Mouse (Mus musculus) thymus, adult 2 months (tissue): ENCODE results near the gene Ambra1.

Source experiments
- CTCF ChIP-seq: fragments of 200-500 bp; IDR thresholded peaks from 2 replicates; pipeline ENCODE4 v1.5.1; 2012; ENCODE audit warnings: mild to moderate bottlenecking, control low read depth, low read length, moderate library complexity, borderline replicate concordance; ENCODE audit not compliant: control insufficient read depth, poor library complexity, insufficient read depth; ENCODE audit errors: extremely low read depth
- POLR2A ChIP-seq: fragments of 200-500 bp; IDR thresholded peaks from 2 replicates; pipeline ENCODE4 v1.6.1; 2012; ENCODE audit warnings: mild to moderate bottlenecking, low read length, control low read depth, moderate library complexity; ENCODE audit not compliant: control insufficient read depth, poor library complexity, insufficient read depth; ENCODE audit errors: extremely low read depth

DNA sequence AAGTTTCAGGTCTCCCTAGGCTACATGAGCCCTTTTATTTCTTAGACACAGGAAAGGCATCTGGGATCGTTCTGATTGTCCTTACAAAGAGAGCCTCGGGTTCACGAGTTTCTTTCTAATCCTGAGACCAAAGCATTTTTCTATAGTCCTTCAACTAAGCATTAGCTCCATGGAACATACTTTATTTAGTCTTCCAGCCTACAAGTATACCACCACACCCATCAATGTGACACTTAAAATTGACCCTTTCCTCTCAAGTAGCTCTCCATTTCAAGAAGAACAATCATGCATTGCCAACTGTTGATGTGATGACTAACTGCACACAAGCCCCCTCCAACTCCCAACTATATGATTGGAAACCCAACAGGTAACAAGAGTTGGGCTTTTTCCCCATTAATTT, 127.0 kb downstream of the Ambra1 start:
- TF ChIP-seq CTCF (no peak), POLR2A (no peak)
